Mouse (Mus musculus) B cell, adult 2 months (primary cell): ENCODE data around the gene Ptprcap.

Source experiments
- DNase-seq, 2 experiments: peaks; one replicate each; pipeline ENCODE4 v3.0.0; 2022

The Ptprcap gene

GRCm38 (mm10) chr19:4125741-4126696 is 27.4 kb upstream of the Ptprcap start, which contains the start of gene Aip:
Gene Aip, minus strand, starts transcription at chr19:4125858.
- peak; percentile 99 for DNase-seq

DNA sequence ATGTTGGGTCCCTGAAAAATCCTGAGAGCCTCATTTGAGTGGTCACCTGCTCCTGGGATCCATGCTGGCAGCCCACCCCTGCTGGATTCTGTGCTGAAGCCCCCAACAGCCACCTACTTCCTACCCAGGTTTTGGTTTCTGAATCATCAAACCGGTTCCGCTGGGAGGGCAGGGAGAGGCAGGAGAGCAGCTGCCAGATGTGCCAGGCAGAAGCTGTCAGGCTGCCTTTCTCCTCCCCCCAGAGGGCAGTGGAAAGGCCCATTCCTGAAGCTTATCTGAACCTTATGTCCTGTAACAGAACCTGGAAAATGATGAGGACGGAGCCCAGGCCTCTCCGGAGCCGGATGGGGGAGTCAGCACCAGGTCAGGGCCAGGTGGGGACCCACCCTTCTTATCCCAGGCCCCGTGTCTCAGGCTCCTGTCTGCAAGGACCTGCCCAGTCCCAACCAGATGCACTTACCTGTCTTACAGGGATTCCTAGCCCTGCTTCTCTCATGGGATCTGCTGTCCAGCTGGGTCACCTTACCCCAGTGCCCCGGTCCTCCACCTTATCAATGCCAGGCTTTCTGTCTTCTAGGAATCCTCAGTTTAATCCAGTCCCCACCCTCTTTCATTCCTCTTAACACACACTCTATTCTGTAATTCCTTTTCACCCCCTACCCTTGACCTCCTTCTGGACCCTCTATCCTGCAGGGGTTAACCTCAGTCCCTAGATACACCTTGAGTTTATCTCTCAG is 26.5 kb upstream of the Ptprcap start:
- no peak for DNase-seq

DNA sequence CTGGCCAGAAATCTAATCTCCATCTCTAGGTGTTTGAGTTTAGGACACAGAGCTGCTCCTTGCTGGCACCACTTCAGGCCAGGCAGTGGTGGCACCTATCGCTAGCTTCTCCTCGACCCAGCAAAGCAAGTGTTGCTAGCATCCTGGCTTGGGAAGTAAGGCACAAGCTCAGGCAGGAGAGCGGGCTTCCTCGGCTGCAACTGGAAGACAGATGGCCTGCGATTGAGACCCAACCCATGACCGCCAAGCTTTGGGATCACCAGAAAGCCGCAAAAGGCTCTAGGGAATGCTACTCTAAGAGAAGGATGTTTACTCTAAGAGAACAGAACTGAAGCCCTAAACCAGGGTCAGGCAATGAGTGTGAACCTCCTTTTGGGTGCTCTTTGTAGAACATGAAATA is 23.9 kb upstream of the Ptprcap start:
- no peak for DNase-seq

GRCm38 (mm10) chr19:4130106-4130505 is 23.3 kb upstream of the Ptprcap start:
- DNase-seq = no peak

GRCm38 (mm10) chr19:4131075-4131474 is 22.3 kb upstream of the Ptprcap start:
- no peak for DNase-seq

DNA sequence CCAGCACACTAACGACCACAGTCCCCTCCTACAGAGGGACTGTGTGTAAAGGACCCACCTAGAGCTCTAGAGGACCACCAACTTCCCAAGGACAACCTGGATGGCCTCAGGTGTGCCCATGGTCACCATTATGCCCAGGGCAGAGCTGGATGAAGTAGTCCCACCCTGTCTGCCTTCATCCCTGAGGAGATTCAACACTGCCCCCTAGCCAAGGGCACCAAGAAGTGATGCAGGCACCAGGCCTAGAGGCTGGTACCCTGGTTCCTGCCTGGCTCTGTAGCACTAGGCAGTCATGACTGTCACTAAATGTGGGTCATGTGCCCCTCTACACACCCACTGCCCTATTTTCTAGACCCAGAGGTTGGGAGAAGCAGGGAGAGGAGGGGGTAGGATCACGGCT is 21.6 kb upstream of the Ptprcap start:
- DNase-seq = no peak

DNA sequence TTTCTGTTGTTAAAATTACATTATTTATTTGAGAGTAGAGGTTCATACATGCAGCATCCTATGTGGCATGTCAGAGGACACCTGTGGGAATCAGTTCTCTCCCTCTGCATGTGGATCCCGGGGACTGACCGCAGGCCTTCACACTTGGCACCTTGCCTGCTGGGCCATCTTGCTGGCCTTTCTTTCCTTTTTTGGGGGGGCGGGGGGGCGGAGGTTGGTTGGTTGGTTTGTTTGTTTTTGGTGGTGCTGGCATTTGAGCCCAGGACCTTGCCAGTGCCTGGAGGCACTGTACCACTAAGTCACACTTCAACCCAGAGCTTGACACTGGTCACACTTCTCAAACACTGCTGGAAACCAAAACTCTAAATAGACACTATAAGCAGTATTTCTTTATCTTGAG is 19.1 kb upstream of the Ptprcap start:
- no peak for DNase-seq

GRCm38 (mm10) chr19:4135229-4135962 is 18.0 kb upstream of the Ptprcap start:
- peak in 1 of 2 experiments; percentile 26 for DNase-seq

DNA sequence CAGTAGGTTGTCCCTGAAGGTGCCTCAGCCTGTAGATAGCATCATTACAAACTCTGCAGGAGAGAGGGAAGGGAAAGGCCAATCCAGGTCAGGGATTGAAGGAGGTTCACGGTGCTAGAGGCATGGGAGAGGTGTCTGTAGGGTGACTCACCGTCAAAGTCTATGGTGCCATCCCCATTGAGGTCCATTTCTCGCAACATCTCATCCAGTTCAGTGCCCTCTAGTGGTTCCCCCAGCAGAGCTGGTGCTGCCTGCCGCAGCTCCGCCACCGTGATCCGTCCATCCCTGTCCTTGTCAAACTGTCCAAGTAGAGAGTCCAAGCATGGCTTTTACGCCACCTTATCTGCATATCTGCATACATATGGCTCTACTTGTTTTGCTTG is 17.4 kb upstream of the Ptprcap start:
- DNase-seq = peak; percentile 56 to 58

GRCm38 (mm10) chr19:4136463-4136862 is 16.9 kb upstream of the Ptprcap start:
- no peak for DNase-seq

GRCm38 (mm10) chr19:4137913-4138312 is 15.5 kb upstream of the Ptprcap start:
- peak; percentile 47 to 53 for DNase-seq

DNA sequence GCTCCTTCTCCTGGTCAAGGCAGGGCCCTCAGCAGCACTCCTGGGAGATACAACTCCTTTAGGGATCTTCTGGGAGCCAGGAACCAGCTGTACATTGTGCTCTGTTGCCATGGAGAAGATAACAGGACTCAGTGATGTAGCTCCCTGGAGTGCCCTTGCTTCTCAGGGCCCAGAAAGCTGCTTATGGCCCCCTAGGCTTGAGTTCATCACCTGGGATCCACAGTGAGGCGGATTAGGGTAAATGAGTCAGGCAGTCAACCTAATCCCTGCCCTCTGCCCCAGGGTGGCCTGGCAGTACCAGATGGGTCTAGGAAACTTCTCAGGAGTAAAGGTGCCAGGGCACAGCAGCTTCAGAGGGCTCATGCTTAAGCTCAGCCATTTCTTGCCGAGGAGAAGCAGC is 14.0 kb upstream of the Ptprcap start, which contains the start of gene Gpr152:
Gene Gpr152, plus strand, starts transcription at position 342 of the 400 bp plus-strand sequence.
- DNase-seq = no peak

GRCm38 (mm10) chr19:4140147-4140546 is 13.3 kb upstream of the Ptprcap start:
- DNase-seq = no peak

- DNase-seq = no peak
Observed at GRCm38 (mm10) chr19:4142416-4143173, 10.8 kb upstream of the Ptprcap start.

GRCm38 (mm10) chr19:4143759-4144268 is 9.6 kb upstream of the Ptprcap start, which contains the start of gene Cabp4:
Gene Cabp4, minus strand, starts transcription at chr19:4144033.
- DNase-seq = peak; percentile 35 to 37

DNA sequence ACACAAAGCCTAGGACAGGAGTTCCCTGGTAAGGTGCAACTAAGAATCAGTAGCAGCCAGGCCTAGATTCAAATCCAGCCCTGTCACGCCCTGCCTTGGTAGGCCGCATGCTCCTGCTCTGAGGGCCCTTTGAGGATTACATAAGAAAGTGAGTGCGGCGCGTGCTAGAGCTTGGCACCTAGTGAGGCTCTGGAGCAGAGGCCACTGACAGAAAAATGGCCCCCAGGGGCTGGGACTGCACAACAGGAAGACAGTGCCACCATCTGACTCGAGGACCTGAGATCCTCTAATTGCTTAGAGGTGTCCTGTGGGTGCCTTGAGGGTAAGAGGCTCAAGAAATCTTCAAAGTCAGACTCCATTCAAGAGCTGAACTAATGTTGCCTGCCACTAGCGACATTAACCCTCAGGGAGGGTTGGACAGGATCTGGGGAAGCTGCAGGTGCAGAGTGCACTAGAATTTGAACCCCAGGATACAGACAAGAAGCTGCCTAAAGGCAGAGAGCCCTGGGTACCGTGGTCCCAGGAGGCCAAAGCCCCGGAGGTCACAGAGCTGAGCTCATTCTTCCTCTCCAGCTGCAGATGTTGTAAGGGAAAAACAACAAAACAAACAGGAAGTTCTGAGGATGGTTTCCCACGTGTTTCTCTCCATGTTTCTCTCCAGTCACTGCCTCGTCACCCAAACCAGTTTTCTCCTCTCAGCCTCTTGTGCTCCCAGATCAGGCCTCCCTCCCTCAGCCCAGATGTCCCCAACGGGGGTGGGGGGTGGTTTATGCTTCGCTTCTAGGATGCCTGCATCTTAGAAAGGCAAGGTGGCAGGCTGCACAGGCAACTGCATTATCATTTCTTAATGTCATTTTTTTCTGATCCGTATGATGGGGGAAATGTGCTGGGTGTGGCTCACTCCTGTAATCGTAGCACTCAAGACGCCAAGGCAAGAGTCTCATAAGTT is 8.6 kb upstream of the Ptprcap start:
- DNase-seq = peak; percentile 66 to 70

GRCm38 (mm10) chr19:4145936-4146335 is 7.5 kb upstream of the Ptprcap start:
- DNase-seq = no peak

DNA sequence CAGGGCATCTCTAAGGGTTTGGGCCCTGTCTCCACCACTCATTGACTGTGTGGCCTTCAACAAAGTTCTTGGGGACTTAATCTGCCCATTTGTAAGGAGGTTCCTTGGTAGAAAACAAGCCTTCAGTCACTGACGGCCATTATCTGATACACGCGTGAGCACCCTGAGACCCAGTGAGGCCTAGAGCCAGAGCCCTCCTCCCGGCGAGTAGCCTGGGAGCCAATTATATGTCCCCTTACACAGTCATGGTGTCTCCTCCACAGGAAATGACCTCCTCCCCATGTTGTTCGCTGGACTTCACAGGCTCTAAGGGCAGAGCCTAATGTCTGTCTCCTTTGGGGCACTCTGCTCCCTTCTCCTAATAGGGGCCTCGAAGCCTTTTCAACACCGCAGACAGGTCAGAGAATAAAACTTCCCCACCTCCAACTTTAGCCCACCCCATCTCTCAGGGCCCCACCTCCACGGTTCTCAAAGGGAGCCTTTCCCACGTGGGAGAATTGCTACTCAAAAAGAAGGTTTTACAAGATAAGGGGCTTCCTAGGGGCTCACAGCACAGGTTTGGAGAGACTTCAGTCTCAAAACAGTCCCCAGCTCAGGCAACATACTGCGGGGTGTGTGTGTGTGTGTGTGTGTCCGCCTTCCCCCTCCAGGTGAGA is 6.9 kb upstream of the Ptprcap start:
- DNase-seq = no peak

DNA sequence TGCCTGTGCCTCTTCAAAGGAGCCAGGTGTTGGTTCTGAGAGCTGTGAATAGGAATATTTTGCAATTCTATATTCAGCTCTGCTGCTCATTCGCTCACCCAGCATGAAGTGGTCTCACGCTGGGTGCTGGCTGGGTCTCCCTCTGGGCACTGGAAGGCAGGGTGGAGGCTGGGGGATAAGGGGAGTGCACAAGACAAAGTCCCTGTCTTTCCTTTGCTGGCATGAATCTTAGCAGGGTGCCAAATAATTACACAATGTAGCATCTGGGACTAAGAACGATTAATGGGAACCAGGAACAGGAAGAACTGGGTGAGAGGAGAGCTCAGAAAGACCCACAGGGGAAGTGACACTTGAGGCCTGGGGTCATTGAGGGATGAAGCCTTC is 6.4 kb upstream of the Ptprcap start:
- DNase-seq = no peak

GRCm38 (mm10) chr19:4147782-4148490 is 5.5 kb upstream of the Ptprcap start:
- DNase-seq = no peak
